Mouse (Mus musculus): ENCODE results near the gene Arl1. TPM values are rescaled to one million over a fixed set of nuclear protein-coding genes. Genes with fewer than 3 reads are reported as not detected.

The Arl1 gene
- polyA plus RNA-seq (2011; ENCODE audit: insufficient read depth, insufficient read length, low replicate concordance, missing spikeins) = 6.1 and 20.2 TPM in 2 replicates

DNA sequence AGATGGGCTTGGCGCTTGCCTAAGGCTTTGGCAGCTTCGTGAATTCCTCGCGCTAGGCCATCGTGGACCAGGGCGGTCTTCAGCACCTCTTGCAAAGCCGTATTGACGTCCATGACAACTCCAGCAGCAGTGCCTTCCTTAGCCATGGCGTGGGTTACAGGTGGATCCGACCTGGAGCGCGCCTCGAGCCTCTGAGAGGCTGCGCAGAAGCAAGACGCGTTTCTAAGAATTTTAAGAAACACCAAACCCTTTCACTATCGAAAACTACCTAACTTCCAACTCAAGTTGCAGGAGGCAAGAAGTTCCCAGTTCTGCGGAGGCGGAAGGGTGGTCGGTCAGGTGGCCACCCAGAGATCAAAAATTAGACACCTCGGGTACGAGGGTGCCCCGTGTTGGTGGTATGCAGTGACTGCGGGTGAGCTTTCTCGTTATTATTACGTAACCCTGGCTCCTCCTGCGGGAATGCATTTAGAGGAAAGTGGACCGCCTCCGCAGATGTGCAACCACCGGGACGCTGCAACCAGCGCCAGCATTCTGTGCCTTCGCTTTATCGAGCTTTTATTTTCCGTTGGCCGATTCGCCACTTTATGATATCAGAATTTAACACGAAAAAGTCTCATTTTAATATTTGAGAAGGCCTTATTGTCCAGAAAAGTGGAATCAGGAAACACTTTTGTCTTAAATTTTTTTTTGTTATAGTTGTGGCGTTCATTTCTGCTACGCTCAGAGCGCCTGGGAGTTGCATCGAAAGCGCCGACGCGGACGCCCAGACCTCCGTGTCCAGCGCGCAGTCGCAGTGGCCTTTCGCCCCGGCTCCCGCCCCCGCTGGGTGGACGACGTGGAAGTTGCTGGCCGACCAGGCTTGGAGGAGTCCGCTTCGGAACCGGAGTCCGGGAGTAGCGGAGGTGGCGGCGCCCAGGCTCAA, at the start of gene Arl1:
Arl1 (plus strand) TSS at position 288 of the 925 bp plus-strand sequence.
- Histone ChIP-seq H3K4me3 (replicated peaks; ENCODE audit: control insufficient read depth, low read depth, low read length) (peak within 1 kb of the TSS; percentile 92), H3K27ac (ENCODE audit: control insufficient read depth, insufficient read depth, low read depth, low read length, poor library complexity) (peak within 1 kb of the TSS; percentile 79), H3K4me1 (ENCODE audit: control insufficient read depth, insufficient read depth, low read length) (no peaks in the 10 kb centered on the region; the same call in 1 of the 2 replicates)
- TF ChIP-seq CTCF (IDR thresholded peaks at IDR 0.05; ENCODE audit: control insufficient read depth, insufficient read depth, low read length) (no peak), POLR2A (IDR thresholded peaks at IDR 0.05; ENCODE audit: borderline replicate concordance, control insufficient read depth, low read depth, low read length) (peak; percentile 64; the same call in 1 of the 2 replicates)
- WGBS = under 1% methylated on average over 65 of the region's 65 CpGs

DNA sequence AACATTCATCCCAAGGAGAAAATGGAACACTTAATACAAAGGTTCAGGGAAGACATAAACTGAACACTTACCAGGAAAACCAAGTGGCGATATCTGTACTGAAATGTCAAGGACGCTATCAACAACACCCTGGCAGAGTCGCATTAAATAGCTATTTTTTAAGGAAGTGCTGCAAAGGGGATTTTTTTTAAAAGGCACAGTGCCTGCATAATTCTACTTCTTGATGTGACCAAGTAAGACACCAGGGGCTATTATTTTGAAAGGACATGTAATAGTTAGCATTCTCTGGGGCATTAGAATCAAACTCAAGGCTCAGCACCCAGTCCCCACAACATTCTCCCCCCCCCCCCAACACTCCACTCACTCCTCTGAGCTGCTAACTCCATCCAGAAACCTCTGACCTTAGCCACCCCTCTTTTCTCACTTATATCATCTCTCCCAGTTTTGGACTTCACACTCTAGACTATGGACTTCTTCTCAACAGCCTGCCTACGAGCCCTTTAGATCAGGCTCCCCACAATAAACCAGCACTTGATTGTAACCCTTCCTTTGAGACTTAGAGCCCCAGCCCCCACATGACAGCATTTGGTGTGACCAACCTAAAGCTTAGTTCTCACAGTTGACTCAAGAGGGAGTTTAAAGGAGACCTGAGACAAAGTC, 47.6 kb upstream of the Arl1 start:
- WGBS = 13% methylated on average over 4 of the region's 4 CpGs
- no peak for TF ChIP-seq CTCF (IDR thresholded peaks at IDR 0.05; ENCODE audit: control insufficient read depth, insufficient read depth, low read length)

DNA sequence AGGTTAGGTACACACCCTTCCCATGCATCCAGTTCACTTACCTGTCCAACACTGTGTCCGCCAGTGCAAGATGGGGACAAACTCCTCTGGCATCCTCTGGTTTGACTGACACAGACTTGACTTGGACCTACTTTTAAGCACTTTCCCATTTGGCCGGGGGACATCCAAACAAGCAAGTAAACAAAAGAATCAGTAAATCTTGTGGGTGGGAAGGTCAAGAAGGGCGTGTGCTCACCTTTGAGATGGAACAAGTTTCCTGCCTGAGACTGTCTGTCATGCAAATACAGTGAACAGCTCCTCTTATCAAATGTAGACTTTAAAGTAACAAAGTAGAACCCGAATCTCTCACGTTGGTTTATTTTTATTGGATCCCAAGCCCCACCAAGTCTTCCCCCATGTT, 45.7 kb upstream of the Arl1 start, which contains the start of gene Spic:
Spic (minus strand) TSS at position 91 of the 400 bp plus-strand sequence.
- H3K4me1 ChIP-seq (ENCODE audit: control insufficient read depth, insufficient read depth, low read length) = no peaks in the 10 kb centered on the region
- H3K4me3 ChIP-seq (replicated peaks; ENCODE audit: control insufficient read depth, low read depth, low read length) = no peak within 1 kb of the TSS
- WGBS = 80% methylated on average over 5 of the region's 5 CpGs
- TF ChIP-seq POLR2A (IDR thresholded peaks at IDR 0.05; ENCODE audit: borderline replicate concordance, control insufficient read depth, low read depth, low read length) (no peak), CTCF (IDR thresholded peaks at IDR 0.05; ENCODE audit: control insufficient read depth, insufficient read depth, low read length) (no peak)
- H3K27ac ChIP-seq (ENCODE audit: control insufficient read depth, insufficient read depth, low read depth, low read length, poor library complexity) = no peak within 1 kb of the TSS

More for the DNA sequence above, 47.6 kb upstream of the Arl1 start:
- H3K4me1 ChIP-seq (ENCODE audit: control insufficient read depth, insufficient read depth, low read length) = no peaks in the 10 kb centered on the region
- no peak overlapping the region for H3K27ac ChIP-seq (ENCODE audit: control insufficient read depth, insufficient read depth, low read depth, low read length, poor library complexity)
- no peak overlapping the region for H3K4me3 ChIP-seq (replicated peaks; ENCODE audit: control insufficient read depth, low read depth, low read length)

DNA sequence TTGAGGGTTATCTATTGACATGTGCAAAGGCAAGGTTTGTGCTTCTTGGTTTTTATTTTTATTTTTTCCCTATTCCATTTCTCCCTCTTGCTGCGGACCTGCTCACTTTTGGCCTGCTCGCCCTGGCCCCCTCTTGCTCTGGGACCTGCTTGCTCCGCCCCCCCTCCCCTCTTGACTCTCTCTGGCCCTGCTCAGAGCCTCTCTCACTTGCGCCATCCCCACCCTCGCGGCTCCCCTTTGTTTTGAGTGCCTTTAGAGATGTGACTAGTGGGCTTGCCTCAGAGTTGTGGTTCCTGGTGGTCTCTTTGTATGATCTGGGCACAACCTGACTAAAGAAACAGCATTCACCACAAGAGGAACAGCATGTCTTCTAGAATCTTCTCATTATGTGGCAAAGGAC, 29.7 kb upstream of the Arl1 start:
- no peak overlapping the region for H3K27ac ChIP-seq (ENCODE audit: control insufficient read depth, insufficient read depth, low read depth, low read length, poor library complexity)
- TF ChIP-seq CTCF (IDR thresholded peaks at IDR 0.05; ENCODE audit: control insufficient read depth, insufficient read depth, low read length) (no peak), POLR2A (IDR thresholded peaks at IDR 0.05; ENCODE audit: borderline replicate concordance, control insufficient read depth, low read depth, low read length) (no peak)
- no peak overlapping the region for H3K4me3 ChIP-seq (replicated peaks; ENCODE audit: control insufficient read depth, low read depth, low read length)
- H3K4me1 ChIP-seq (ENCODE audit: control insufficient read depth, insufficient read depth, low read length) = no peaks in the 10 kb centered on the region
- 75% methylated on average over 6 of the region's 6 CpGs for WGBS

DNA sequence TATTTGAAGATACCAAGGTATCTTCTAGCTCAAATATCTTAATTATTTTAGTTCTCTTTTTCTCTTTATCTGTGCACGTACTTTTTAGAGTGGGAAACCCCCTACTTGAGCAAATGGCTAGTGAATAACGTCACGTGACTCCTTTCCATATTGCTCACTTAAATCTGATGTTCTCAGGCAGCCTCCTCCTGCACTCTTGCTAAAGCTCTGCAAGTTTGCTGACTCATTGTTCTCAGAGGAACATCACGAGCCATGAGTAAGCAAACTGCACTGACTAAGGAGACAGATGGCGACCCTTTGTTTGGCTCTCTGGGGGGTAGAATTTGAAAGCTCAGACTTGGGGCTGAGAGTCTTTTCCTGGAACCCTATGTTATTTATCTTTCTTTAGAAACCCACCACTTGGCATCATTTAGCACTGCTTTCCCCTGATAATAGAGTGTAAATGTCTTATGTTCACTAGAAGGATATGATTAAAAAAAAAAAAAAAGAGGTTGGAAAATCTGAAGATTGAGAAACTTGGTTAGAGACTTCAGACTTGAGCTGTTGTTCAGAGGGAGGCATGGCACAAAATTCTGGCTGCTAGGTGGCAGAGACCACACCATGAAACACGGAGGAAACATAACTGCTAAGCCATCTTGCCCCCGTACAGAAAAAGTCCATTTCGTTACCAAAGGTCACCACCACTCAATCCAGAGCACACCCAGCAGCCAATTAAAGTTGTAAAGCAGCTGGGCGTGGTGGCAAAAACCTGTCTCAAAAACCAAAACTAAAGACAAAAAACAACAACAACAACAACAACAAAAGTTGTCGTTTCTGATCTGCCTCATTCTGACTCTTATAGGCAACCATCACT, 21.8 kb upstream of the Arl1 start:
- Histone ChIP-seq H3K4me1 (ENCODE audit: control insufficient read depth, insufficient read depth, low read length) (no peaks in the 10 kb centered on the region; the same call in 1 of the 2 replicates), H3K27ac (ENCODE audit: control insufficient read depth, insufficient read depth, low read depth, low read length, poor library complexity) (no peak overlapping the region), H3K4me3 (replicated peaks; ENCODE audit: control insufficient read depth, low read depth, low read length) (no peak overlapping the region)
- WGBS = 34% methylated on average over 10 of the region's 10 CpGs
- no peak for TF ChIP-seq CTCF (IDR thresholded peaks at IDR 0.05; ENCODE audit: control insufficient read depth, insufficient read depth, low read length)
- TF ChIP-seq POLR2A (IDR thresholded peaks at IDR 0.05; ENCODE audit: borderline replicate concordance, control insufficient read depth, low read depth, low read length) = no peak

DNA sequence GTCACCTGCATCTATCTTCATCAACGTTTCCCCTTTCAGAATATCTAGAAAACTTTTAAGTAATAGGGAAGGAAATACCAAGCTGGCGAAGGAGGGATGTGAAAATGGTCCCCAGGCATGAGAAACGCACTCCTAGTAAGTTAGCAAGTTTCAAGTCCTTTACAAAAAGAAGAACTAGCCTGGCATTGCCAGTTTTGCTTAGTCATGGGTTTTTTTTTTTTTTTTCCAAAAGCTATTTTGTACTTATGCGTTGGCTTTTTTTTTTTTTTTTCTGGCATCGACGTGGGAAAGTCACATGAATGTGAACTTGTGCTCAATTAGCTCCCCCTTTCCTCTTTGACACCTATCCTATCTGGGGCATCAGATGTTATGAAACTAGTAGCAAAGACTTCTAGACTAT, 18.3 kb upstream of the Arl1 start:
- no peak overlapping the region for H3K4me3 ChIP-seq (replicated peaks; ENCODE audit: control insufficient read depth, low read depth, low read length)
- TF ChIP-seq POLR2A (IDR thresholded peaks at IDR 0.05; ENCODE audit: borderline replicate concordance, control insufficient read depth, low read depth, low read length) (no peak), CTCF (IDR thresholded peaks at IDR 0.05; ENCODE audit: control insufficient read depth, insufficient read depth, low read length) (no peak)
- no peaks in the 10 kb centered on the region; the same call in 1 of the 2 replicates for H3K4me1 ChIP-seq (ENCODE audit: control insufficient read depth, insufficient read depth, low read length)
- H3K27ac ChIP-seq (ENCODE audit: control insufficient read depth, insufficient read depth, low read depth, low read length, poor library complexity) = no peak overlapping the region
- 4% methylated on average over 6 of the region's 6 CpGs for whole genome bisulfite sequencing

DNA sequence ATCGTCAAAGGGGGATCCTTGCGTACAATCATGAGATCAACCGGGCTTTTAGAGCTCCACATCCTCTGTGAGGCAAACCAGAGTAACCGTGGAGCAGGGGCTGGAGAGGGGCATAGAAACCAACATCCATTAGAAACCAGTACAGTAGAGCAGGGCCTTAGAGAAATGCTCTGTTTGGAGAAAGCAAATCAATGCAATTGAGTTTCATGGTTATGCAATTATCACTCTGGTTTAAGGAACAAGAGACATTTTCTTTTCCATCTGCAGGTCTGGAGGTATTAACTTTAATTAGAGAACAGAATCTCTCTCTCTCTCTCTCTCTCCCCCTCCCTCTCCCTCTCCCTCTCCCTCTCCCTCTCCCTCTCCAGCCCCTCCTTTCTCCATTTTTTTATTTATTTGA, 15.9 kb upstream of the Arl1 start:
- Histone ChIP-seq H3K4me1 (ENCODE audit: control insufficient read depth, insufficient read depth, low read length) (no peaks in the 10 kb centered on the region; the same call in 1 of the 2 replicates), H3K27ac (ENCODE audit: control insufficient read depth, insufficient read depth, low read depth, low read length, poor library complexity) (no peak overlapping the region), H3K4me3 (replicated peaks; ENCODE audit: control insufficient read depth, low read depth, low read length) (no peak overlapping the region)
- 81% methylated on average over 4 of the region's 4 CpGs for WGBS
- TF ChIP-seq CTCF (IDR thresholded peaks at IDR 0.05; ENCODE audit: control insufficient read depth, insufficient read depth, low read length) = no peak
- no peak for TF ChIP-seq POLR2A (IDR thresholded peaks at IDR 0.05; ENCODE audit: borderline replicate concordance, control insufficient read depth, low read depth, low read length)

All from bone marrow, adult 2 months (tissue).